Mouse (Mus musculus): Measurements from ENCODE around the gene Rassf6.

- TF ChIP-seq CTCF (conservative IDR thresholded peaks at IDR 0.05; ENCODE audit: low read length) (no peak), POU5F1 (IDR thresholded peaks at IDR 0.05; ENCODE audit: borderline replicate concordance, low read length) (no peak), NANOG (IDR thresholded peaks at IDR 0.05; ENCODE audit: borderline replicate concordance, low read length) (no peak)
Observed at GRCm38 (mm10) chr5:90621316-90621715, 19.1 kb downstream of the Rassf6 start.

Data from E14TG2a.4 (cell line).